Mouse (Mus musculus) left cerebral cortex, postnatal 10 days (tissue): Measurements from ENCODE around the gene Arhgap5. TPM values are rescaled to one million over a fixed set of nuclear protein-coding genes. Genes with fewer than 3 reads are reported as not detected.
A peak's percentile ranks its signal among the peaks of the same experiment; 100 is the strongest.

Experiments used
- DNase-seq, 2 experiments: peaks; one replicate each; pipeline ENCODE4 v3.0.0; 2021 to 2022; ENCODE audit warnings: low spot score in 2 of 2, mixed read lengths in 1 of 2; ENCODE audit errors: extremely low spot score in 1 of 2
- intact Hi-C: fragments of 180-260 bp; cut with DNase I; formaldehyde crosslinking; loops from one replicate; pipeline ENCODE4 v1.15.1; 2025
- total RNA-seq, 2 experiments: library from RNA; stranded (reverse); gene quantifications; 2 replicates each; pipeline ENCODE4 v1.2.3; 2021

Gene Arhgap5
- 100 to 1,000 TPM; 105 to 107 TPM for total RNA-seq

DNA sequence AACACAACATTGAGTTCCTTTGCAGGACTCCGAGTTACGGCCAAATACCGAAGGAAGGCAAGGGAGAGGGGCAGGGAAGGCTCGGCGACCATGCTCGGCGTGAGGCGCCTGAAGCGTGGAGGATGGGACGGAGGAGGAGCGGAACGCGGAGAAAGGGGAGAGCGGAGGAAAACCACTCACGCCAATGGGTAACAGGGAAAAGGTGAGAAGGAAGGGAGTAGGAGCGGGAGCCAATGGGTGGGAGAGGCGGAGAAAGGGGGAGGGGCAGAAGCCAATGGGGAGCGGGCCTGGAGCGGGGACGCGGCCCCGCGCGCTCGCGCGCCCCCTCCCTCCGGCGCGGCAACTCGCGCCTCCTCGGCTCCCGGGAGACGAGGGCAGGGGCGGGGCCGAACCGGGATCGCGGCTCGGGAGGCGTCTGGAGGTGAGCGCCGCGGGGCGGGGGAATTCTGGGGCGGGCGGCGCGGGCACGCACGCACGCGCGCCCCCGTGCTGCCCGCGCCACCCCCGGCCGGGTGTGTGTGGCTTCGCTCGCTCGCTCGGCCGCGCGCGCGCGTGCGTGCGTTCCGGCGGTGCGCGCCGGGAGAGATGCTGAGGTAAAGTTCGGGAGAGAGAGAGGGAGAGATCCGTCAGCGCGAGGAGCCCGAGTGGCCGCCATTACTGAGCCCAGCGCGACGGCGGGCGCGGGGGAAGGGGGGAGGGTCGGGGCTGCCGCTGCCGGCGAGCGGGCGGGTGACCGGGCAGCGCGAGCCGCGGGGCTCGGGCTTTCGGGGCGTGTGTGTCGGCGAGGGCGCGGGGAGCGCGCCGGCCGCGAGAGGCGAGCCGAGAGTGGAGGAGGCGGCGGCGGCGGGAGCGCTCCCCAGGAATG is at the start of gene Arhgap5:
Gene Arhgap5 (plus strand): TSS at position 517 of the 865 bp plus-strand sequence.
- intact Hi-C loops = loop anchor here (5.0 to 10.0 kb wide), 3 partner anchors 99 to 466 kb away; no protein-coding TSS in a partner anchor
- peak; percentile 94 to 99 for DNase-seq

DNA sequence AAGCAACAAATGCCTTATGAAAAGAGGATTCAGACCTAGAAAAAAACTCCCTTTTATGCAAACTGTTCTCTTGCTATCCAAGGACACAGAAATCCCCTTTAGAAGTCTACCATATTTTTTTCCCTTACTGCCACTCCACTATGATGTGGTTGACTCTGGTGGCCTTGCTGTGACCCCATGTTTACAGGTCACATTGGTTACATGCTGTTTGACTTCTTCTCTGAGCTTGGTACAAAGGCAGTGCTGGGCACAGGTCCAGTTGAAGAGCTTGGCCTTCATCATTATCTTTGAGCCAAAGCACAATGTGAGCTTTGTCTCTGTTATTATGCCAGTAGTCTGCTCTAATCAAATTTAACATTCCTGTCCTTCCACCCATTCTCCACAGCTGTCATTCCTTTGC is 39.2 kb upstream of the Arhgap5 start:
- DNase-seq = no peak
- intact Hi-C loops = no loop called here

DNA sequence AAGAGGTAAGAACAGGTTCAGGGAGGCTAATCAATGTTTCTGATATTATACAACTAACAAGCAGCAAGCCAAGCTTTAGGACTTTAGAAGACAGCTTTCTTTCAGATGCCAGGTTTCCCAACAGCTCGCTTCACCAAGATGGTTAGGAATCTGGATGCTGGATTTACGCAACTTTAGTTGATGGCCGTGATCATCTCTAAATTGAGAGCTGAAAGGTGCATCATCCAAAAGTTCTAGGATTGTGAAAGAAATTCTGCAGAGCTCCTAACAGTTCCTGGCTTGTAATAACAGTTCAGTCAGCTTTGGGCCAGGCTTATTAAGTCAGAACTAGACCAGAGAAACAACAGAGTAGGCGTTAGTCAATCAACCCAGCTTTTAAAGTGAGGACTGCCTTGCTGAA is 32.2 kb upstream of the Arhgap5 start:
- intact Hi-C loops = no loop called here
- DNase-seq = no peak

DNA sequence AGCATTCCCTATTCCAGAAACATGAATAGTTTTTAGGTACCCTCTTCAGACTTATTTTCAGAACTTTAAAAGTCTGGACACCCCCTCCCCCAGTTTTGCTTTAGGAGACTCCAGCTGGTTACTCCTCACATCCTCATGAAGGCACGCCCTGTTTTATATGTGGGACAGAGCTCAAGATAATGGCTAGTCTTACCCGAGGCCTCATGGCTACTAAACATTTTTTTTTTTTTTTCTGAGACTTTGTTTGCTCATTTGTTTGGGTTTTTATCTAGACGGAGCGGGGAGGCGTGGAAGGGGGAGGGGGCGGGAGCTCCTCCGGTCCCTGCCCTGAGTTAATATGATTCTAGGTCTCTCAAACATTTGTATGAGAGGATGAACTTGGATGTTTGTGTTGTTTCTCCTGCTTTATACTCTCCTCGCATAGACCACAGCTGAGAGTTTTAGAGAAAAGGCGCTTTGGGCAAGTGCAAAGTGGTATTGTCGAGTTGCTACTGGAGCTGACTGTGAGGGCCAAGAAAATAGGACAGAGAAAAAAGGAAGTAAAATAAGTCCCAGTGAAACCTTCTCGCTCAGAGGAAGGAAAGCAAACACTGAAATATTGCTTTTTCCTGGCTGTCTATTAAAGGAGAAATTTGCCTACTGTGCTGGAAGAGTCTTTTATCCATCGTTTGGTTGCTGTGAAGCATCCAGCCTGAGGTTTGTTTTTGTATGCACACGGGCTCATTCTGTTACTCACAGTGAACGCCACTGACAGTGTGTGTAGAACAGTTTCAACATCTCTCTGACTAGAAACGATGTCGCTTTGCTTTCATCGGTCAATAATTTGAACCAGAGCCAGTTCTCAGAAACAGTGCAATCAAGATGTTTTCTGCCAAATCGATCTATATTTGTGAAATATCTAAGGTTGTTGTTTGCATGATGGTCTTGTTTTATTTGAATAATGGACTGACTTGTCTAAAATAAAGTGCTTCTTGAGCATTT is 29.5 kb upstream of the Arhgap5 start:
- peak in 1 of 2 experiments; percentile 39 for DNase-seq
- intact Hi-C loops = no loop called here

DNA sequence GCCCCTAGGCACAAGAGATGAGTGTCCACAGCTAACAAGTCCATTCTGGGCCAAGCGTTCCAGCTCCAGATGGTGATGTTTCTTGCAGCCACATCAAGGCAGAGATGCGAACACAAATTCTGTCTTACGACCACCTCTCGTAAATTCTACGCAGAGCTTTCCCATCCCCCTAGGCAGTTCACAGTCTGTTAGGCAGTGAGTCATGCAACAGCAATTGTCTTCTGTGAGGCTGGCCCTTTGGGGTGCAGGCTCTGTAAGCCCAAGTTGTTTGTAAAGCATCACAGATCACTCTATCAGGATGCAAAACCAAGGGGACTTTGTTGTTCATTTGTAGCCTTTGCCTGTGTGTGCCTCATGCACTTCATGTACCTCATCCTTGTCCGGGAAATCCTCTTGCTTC is 27.7 kb upstream of the Arhgap5 start:
- intact Hi-C loops = no loop called here
- no peak for DNase-seq

DNA sequence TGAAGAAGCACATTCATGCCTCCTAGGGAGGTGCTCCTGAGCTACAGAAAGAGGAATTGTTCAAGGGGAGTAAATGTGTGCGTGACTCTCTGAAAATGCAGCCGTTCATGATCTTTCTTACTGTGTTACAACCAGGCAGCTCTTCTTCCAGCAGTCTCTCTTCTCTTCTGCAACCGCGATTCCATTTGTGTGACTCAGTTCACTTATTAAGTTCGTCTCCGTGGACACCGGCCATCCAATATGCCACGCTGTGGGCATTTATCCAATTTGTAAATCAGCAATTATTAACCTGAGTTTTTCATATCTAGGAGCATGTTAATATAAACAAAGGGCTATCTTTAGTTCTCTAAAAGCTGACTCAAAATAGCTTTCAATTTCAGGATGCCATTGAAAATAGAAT is 25.2 kb upstream of the Arhgap5 start:
- DNase-seq = no peak
- intact Hi-C loops = no loop called here

DNA sequence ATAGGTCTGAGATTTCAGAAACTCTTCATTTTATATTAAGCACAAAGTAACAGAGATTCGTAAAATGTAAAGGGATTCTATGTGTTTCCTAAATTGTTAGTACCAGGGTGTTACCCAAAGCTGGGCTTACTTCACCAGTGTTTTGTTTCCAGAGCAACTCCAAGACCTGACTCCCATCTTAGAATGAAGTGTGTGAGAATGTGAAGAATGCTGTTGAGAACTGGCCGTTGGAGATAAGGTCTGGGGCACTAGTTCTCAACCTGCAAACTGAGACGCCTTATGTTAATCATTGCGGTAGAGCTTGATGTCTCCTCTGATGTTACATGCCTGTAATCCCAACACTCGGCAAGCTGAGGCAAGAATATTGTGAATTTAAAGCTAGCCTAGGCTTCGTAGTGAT is 24.4 kb upstream of the Arhgap5 start:
- DNase-seq = no peak
- intact Hi-C loops = no loop called here

DNA sequence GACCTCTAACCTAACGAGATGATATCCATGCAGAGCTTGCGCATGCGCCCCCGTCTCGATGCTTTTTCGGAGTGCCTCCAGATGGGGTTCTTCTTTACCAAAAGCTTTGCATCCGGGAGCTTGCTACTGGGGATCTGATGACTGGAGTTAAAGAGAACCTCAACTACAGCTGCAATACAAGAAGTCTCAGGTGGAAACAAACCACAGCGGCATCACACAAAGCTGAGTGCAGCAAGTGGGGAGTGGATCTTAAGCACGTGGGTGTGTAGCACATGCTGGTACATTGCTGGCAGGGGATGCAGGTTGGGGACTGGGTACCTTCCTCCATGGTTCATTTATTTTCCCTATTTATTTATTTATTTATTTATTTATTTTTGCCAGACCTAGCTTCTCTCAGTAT is 22.9 kb upstream of the Arhgap5 start:
- no peak for DNase-seq
- intact Hi-C loops = no loop called here

DNA sequence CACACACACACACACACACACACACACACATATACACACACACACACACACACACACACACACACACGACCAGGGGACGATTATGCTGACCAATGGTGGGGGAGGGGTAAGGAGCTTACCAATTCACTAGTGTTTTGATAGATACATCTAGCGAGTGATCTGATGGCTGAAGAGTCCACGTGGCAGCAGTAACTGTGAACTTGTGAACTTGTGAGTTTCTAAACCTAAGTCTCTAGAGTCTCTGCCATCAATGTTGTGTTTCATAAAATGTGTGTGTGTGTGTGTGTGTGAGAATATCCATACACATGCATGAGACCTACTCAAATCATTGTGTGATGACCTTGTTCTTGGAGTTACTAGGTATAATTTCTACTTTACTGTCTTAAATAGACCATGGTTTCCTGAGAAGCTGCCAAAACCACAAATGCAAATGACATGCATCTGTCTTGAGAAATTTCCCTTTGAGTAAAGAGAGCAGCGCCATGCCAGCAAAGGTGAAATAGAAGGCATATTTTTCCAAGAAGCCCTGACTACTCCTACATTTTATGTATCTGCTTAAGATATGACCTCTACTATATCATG is 21.7 kb upstream of the Arhgap5 start:
- no peak for DNase-seq
- intact Hi-C loops = no loop called here

DNA sequence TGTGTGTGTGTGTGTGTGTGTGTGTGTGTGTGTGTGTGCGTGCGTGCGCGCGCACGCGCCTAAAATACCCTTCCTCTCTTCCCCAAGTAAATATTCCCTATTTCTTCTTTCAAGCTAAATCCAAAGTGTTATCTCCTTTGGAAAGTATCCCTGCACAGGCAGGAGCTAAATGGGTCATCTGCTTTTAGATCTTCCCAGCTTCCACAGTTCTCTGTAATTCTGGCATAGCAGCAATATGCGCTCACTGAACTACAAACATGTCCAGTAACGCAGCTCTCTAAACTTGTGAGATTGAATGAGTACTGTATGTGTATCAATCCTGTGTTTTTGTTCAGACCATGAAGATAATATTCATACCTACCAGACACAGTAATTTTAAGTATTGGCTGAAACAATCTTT is 20.6 kb upstream of the Arhgap5 start:
- intact Hi-C loops = no loop called here

DNA sequence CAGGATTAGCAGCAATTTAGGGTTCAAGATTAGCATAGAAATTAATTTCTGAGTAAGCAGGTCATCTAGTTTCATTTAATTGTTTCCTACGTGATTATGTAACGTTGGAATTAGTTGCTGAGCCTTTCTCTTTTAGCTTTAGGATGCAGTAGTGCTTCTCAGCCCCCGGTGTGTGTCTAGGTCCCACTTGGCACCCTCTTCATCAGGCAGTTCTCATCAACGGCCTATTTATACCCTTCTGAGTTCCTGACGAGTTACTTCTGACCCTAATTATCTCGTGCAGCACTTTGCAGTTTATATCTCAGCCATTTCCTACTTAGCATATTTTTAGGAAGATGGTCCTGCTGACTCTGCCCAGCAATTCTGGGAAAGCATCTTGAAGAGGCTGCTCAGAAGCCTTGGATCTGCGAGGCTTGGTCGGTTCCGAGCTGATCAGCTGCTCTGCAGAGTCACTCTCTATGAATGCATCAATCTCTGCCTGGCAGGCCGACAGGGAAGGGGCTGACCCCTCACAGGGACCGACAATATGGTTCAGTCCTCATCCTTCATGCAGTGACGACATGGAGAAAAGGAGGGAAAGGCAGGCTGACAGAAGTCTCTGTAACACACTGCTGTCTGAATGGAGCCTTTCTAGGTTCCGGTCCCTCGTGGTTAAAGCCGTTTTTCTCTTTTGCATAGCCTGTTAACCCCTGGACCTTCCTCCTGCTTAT is 15.4 kb upstream of the Arhgap5 start:
- intact Hi-C loops = no loop called here
- no peak for DNase-seq

More for the DNA sequence above, 20.6 kb upstream of the Arhgap5 start:
- DNase-seq = no peak

DNA sequence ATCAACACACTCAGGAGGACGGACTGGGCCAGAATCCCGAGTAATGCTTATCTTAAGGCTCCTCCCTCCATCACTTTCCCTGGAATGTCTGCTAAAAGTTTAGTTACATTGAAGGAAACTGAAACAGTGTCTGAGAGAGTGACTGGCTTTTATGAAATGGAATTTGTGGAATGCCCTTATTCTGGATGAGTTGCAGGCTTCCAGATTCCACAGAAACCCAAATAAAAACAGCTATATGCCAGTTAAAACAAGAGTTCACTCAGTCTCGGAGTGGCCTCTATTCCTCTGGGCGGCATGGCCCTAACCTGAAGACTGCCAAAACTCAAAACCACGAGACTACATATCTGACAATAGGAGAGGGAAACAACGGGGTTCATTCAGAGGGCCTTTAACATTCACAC is 10.5 kb upstream of the Arhgap5 start:
- intact Hi-C loops = no loop called here
- DNase-seq = no peak

DNA sequence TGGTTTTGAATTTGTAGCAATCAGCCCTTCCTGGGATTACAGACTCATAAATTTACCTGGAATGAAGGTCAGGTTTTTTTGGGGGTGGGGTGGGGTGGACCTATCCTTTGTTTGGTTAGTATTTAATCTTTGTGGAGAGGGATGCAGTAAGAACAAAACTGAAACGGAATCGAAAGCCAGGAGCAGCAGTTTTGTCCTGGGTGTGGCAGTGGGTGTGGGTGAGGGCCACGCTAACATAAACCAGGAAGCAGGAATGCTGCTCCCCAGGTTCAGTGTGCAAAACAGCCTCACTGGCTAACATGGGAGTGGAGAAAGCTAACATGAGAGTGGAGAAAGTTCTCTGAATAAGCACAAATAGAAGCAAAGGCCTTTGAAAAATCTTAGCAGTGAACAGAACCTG is 6.6 kb upstream of the Arhgap5 start:
- intact Hi-C loops = no loop called here
- DNase-seq = no peak

DNA sequence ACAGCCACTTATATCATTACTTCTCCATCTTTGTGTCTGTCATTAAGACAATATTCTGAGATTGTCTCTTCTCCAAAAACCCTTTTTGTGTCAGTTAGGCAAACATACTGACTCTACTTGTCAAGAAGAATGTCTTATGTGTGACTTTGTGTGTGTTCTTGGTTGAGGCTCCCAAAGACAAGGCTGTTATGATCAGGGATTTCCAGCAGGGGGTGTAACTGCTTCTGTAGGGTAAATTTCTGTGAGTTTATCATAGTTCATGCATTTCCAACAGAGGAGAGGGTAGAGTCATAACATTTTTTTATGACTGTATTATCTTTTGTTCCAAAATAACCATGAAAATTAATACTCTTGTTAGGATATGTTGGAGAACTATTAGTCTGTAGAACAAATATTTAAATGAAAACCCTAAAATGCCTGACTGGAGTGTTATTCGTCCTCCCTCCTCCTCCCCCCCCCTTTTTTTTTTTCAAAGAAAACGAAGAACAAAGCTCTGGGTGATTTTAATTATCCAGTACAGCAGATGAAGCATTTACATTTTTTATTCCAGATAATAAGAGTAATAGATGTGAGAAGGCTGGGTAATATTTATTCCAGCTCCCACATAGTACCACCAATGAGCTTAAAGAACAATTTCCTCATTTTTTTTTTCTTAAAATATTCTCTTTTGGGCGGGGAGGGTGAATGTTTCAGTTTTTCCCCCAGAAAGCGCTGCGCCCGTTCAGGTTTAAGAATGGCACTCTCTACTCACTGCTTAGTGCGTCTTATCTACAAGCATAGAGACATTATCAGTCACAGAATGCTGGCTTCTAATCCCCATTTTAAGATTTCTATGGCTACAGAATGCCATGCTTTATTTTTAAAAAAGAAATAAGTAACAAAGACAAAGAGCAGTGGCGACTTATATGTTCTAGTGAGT is 2.6 kb upstream of the Arhgap5 start:
- no peak for DNase-seq
- intact Hi-C loops = loop anchor here (5.0 to 10.0 kb wide), 3 partner anchors 101 to 464 kb away; no protein-coding TSS in a partner anchor

DNA sequence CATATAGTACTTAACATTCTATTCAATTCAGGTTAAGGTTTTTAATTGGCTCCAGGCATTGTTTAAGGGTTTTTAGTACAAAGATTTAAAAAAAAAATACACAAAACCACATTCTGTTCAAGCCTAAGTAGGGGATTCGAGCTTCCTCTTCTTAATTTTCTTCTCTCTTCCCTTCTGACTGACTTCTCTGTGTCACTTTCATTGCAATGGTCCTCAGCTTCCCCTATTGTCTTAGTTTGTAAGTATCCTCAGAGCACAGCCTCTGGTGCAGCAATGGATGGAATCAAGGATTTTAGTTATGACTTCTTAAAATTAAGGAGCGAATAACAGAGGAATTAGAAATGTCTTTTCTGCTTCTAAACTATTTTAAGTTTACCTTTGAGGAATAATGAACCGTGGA is 1.6 kb upstream of the Arhgap5 start:
- DNase-seq = no peak
- intact Hi-C loops = loop anchor here (5.0 to 10.0 kb wide), 3 partner anchors 100 to 465 kb away; no protein-coding TSS in a partner anchor

DNA sequence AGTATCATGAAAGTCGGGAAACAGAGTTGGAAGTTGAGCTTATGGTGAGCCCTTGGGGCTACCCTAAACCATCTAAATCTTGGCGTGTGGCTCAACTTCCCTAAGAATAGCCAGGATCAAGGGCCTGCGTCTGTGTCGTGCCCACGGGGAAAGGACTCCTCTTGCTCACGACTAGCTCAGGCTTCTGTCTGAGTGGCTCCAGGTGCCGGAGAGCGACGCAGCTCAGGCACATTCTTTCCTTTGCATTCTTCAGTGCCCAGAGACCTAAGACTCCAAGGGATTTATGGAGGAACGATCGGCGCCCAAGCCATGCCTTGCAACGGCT is 679 bp upstream of the Arhgap5 start:
- intact Hi-C loops = loop anchor here (5.0 to 10.0 kb wide), 3 partner anchors 99 to 466 kb away; no protein-coding TSS in a partner anchor
- DNase-seq = no peak

DNA sequence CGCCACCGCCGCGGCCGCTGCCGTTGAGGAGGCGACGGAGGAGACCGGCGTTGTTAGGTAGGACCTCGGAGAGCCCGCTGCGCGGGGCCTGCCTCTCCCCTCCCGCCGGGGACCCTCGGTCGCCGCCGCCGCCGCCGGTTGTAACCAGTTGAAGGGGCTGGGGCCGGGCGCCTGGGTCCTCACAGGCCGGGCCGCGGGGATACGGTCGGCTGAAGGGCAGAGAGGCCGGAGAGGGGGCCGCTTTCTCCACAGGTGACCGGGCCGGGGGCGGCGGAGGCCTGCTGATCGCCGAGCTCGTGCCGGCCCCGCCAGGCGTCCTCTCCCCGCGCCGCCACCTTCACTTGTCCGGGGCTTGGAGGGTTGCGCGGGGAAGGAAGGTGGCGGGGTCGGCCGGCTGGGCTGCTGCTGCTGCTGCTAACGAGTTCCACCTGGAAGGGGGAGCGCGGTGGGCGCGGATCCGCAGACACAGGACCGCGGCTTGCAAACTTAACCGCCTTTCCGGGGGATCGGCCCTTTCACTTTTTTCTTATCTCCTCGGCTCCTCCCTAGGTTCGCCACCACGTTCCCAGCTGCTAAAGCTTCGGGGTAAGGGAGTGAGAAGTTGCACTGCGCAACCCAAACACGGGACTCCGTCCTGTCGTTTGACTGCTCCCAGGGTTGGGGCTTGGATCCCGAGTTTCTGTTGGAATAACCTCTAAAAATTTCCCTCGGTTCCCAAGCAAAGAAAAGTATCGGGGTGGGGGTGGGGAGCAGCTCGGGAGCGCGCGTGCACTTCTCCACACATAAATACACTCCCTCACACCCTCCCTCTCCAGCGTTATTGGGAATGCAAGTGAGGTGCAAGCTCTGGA is 784 bp downstream of the Arhgap5 start:
- peak; percentile 20 to 74 for DNase-seq
- intact Hi-C loops = loop anchor here (5.0 to 10.0 kb wide), 3 partner anchors 98 to 467 kb away; no protein-coding TSS in a partner anchor
